Mouse (Mus musculus) MEL (cell line): ENCODE results near the gene Timm13.

Experiments used
- MYC ChIP-seq: IDR thresholded peaks from 2 replicates; pipeline ENCODE4 v1.6.1; 2011; ENCODE audit warnings: low read depth, mild to moderate bottlenecking, low read length, improper control_type of control experiment, moderate library complexity
- POLR2AphosphoS2 ChIP-seq: IDR thresholded peaks from 2 replicates; pipeline ENCODE4 v1.6.1; 2011; ENCODE audit warnings: low read length, improper control_type of control experiment

DNA sequence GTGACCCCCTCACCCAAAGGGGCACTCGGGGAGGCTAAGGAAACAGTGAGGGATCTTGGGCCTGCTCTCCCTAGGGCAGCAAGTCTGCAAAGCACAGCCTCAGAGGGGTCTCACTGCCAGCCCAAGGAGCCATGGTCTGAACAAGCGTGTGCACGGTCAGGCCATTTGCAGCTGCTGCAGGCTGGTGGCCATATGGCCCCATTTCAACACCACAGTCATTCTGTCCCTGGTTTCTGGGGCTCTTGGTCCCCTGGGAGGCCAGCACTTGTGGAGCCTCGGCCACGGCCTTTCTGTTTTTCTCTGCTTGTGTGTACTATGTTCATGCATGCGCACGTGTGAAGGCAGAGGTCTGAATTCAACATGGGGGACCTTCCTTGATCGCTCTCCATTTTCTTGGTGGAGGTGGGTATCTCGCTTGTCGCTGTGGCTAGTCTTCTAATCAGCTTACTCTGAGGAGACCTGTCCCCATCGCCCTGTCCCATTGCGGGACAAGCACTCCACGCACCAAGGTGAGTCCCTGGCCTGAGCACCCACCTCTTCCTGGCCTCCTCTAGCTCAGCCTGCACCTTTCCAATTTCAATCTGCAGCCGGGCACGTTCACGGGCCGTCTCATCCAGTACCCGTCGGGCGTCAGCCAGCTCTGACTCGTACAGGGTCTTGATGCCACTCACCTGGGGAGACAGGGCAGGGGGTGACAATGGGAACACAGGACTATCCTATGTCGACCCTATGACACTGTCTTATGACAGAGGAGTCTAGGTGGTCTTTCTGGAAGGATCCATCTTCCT lies 8.8 kb upstream of the Timm13 start:
- TF ChIP-seq POLR2AphosphoS2 (no peak), MYC (no peak)
